Mouse (Mus musculus) E14TG2a.4 (cell line): ENCODE results near the gene Bsn.

Source experiments
- CTCF ChIP-seq: conservative IDR thresholded peaks from 2 replicates; pipeline ENCODE4 v1.5.1; 2014; ENCODE audit warnings: low read length
- NANOG ChIP-seq: IDR thresholded peaks from 2 replicates; pipeline ENCODE4 v1.6.1; 2014; ENCODE audit warnings: borderline replicate concordance, low read length, mixed read lengths

- TF ChIP-seq NANOG (no peak), CTCF (no peak)
Measured at GRCm38 (mm10) chr9:108105549-108105863, 84.7 kb downstream of the Bsn start.
